Mouse (Mus musculus) left cerebral cortex, postnatal 36 days (tissue): ENCODE results near the gene Megf11. TPM values are rescaled to one million over a fixed set of nuclear protein-coding genes. Genes with fewer than 3 reads are reported as not detected.

Experiments used
- DNase-seq, 2 experiments: peaks; one replicate each; pipeline ENCODE4 v3.0.0; 2021 to 2022; ENCODE audit warnings: low spot score in 2 of 2, mixed read lengths in 1 of 2
- intact Hi-C: fragments of 180-260 bp; cut with DNase I; formaldehyde crosslinking; loops from one replicate; pipeline ENCODE4 v1.15.1; 2025
- total RNA-seq, 2 experiments: library from RNA; stranded (reverse); gene quantifications; 2 replicates each; pipeline ENCODE4 v1.2.3; 2021

Megf11 gene
- total RNA-seq, 2 experiments from 2014 or later: 12.6 to 14.6 TPM

DNA sequence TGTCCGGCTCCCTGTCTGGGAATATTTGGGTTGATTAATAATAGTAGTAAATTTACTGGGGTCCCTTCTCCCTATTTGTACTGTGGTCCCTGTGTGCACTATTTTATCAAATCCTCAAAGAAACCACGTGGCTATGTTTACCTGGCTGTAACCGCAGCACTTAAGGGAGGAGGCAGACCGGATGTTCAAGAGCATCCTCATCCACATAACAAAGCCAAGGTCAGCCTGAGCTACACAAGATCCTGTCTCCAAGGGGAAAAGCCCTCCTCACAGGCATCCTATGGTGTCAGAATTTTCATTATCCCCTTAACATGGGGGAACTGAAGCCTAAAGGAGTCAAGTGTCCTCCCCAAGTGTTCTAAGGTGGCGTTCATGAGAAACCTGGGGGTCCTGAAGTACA is 232.0 kb downstream of the Megf11 start:
- intact Hi-C loops: no loop called here

DNA sequence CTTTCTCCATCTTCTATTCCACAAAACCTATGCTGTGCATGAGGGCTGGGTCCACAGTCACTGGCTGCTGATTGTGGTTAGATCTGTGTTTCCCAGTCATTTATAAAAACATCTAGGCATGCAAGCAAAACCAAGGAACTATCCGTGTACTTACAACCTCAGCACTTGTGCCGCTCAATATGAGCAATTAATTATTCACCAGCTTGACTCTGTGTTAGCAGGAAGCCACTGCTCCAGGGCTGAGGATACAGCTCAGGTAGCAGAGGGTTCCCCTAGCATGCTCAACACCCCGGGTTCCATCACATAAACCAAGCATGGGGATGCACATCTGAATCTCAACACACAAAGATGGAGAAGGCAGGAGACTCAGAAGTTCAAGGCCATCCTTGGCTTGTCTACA is 233.0 kb downstream of the Megf11 start:
- intact Hi-C loops: no loop called here
- no peak for DNase-seq

More for the DNA sequence above, 232.0 kb downstream of the Megf11 start:
- DNase-seq: no peak

GRCm38 (mm10) chr9:64619440-64619839 is 234.0 kb downstream of the Megf11 start:
- intact Hi-C loops: no loop called here
- DNase-seq: no peak

DNA sequence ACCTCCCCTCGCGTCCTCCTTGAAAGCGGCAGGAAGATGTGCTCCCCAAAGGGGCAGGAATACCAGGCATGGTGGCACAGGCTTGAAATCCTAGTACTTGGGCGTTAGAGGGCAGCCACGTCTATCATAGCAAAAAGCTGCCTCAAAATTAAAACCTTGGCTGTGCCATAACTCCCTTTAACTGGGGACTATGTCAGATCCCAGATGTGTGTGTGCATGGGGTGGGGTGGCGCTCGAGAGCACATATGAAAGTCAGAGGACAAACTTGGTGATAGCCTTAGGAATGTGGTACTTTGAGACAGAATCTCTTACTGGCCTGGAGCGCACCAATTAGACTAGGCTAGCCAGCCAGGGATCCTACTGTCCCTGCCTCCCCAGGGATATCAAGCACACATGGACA is 235.2 kb downstream of the Megf11 start:
- intact Hi-C loops: no loop called here
- no peak for DNase-seq

GRCm38 (mm10) chr9:64621499-64622296 is 236.3 kb downstream of the Megf11 start:
- intact Hi-C loops: no loop called here
- no peak for DNase-seq

DNA sequence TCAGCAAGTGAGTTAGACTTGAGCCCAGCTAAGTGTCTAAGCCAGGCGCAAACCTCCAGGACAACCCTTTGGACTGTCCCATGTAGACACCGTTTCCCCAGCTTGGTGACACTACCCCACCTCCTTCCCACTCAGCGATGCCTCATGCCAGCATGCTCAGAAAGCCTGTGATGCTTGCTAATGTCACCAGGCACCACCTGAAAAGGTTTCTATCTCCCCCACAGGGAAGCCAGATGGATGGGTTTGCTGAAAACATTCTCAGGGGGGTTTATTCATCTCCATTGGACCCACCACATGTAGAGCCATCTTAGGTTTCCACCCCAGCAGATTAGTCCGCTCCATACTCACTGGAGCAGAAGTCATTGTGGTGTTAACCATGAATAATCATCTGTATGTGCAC is 237.9 kb downstream of the Megf11 start:
- no peak for DNase-seq
- intact Hi-C loops: no loop called here

DNA sequence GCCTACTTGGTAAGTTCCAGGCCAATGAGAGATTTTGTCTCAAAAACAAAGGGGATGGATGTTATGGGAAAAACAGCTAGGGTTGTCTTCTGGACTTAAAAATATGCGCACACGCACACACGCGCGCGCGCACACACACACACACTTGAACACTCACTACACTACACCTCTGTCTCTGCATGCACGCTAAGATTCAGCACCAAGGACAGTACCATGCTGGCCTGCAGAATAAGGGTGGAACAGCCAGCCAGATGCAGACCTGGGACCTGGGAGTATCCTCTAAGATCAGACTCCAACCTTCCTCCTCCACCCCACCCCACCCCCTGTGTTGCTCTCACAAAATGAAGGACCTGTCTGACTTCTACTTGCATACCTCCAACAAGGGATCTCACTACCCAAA is 239.1 kb downstream of the Megf11 start:
- intact Hi-C loops: no loop called here
- DNase-seq: no peak

DNA sequence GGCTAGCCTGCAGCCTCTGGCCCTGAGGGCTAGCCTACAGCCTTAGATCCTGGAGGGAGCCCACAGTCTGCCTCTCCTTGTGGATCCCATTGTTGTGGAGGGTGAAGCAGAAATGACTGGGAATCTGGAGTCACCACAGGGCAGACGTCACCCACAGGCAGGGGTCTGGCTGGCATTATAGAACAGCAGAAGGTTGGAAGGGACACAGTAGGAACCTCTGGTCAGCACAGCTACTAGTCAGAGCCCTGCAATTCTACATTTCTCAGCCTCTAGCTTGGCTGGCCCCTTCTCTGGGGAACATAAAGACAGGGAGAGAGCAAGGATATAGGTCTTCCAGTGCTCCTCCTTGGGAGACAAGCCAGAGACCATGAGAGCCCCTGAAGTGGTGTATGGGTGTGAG is 244.4 kb downstream of the Megf11 start:
- DNase-seq: no peak

GRCm38 (mm10) chr9:64633169-64633568 is 247.7 kb downstream of the Megf11 start:
- intact Hi-C loops: loop anchor here (2.0 kb wide), 1 partner anchor 106 kb away; no protein-coding TSS in a partner anchor
- DNase-seq: no peak

More for the DNA sequence above, 244.4 kb downstream of the Megf11 start:
- intact Hi-C loops: no loop called here

- peak; percentile 64 to 67 for DNase-seq
- intact Hi-C loops: no loop called here
Measured at GRCm38 (mm10) chr9:64636111-64636510, 250.7 kb downstream of the Megf11 start.

GRCm38 (mm10) chr9:64636961-64637360 is 251.5 kb downstream of the Megf11 start:
- intact Hi-C loops: no loop called here
- DNase-seq: peak in 1 of 2 experiments; percentile 6

GRCm38 (mm10) chr9:64638250-64638649 is 252.8 kb downstream of the Megf11 start:
- intact Hi-C loops: loop anchor here (2.0 kb wide), 1 partner anchor 243 kb away; no protein-coding TSS in a partner anchor

DNA sequence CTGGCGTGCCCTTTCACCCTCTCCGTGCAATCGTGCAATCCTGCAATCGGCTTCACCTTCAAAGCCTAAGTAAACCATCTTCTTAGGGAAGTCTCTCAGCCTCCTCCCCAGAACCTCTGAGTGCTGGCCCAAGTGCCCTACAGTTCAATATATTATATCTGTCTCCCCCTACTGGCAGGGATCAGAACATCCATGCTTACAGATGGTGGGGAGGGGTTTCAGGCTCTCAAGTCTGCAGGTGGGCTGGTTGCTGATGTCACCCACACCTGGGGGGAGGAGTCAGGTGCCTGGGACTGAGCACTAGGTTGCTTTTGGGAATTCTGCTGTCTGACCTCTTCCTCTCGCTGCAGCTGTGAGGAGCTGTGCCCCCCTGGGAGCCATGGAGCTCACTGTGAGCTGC is 254.2 kb downstream of the Megf11 start:
- intact Hi-C loops: loop anchor here (1.0 to 2.0 kb wide), 2 partner anchors 245 to 292 kb away; no protein-coding TSS in a partner anchor
- peak in 1 of 2 experiments; percentile 43 for DNase-seq

More at GRCm38 (mm10) chr9:64638250-64638649, 252.8 kb downstream of the Megf11 start:
- DNase-seq: peak in 1 of 2 experiments; percentile 12

DNA sequence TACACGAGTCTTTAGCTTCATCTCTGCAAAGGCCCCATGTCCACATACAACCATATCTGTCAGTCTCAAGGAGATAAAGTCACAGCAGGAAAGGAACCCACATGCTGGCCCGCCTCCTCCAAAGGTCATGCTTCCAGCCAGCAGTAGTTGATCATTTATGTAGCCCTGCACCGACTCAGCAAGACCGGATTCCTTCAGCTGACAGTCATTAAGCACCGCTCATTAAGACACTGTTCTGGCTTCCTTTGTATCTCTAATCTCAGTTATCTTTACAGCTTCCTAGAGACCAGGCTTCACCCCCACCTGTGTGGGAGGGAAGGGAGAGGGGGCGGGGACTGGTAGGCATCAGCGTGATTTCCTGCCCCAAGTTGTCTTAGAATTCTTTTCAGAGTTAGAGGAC is 258.7 kb downstream of the Megf11 start:
- intact Hi-C loops: no loop called here

GRCm38 (mm10) chr9:64645462-64645861 is 260.0 kb downstream of the Megf11 start:
- intact Hi-C loops: no loop called here
- DNase-seq: no peak

More for the DNA sequence above, 258.7 kb downstream of the Megf11 start:
- no peak for DNase-seq

DNA sequence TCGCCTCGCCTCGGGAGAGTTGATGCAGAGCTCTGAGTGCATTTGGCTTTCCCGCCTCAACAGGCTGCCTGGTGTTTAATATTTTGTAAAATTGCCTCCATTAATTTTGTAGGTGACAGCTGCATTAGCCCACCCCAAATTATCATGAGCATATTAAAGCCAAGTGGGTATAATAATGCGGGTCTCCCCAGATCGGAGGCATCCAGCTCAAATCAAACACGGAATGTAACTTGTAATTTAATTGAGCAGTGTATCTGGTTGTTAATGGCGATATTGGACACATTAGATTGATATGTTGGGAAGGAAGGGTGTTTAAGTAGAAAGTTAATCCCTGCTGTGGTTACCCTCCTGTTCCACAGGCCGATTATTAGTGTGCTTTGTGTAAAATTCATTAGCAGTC is 264.0 kb downstream of the Megf11 start:
- DNase-seq: no peak
- intact Hi-C loops: no loop called here

DNA sequence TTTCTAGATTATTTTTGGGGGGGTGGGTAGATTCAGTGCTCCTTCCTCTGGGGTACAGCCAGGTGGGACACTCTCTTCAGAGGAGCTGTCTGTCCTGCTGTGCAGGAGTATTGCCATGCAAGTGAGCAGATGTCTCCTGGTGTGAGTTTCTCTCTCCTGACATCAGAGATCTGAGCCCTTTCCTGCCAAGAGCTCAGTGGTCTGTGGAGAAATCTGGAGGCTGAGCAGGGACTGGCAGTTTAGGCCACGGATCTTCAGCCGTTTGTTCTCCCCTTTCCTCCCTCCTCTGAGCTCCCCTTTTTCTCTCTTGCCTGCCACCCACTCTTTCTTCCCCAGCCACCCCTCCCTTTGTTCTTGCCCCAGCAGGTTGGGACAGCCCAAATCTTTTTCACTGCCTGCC is 264.5 kb downstream of the Megf11 start:
- intact Hi-C loops: no loop called here
- no peak for DNase-seq

DNA sequence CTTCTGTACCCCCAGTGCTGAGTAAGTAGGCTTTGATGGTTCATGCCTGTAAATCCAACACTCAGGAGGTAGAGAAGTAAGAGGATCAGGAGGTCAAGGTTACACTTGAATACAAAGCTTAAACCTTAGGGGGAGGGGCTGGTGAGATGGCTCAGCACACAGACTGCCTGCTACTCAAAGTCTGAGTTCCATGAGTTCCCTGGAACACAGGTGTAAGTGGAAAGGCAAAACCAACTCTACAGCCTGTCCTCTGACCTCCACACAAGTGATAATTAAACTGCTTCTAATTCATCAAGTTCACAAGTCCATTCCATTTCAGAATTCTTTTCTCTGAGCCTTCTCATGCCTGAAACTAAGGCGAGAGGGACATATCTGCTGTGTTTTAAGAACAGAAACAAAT is 265.8 kb downstream of the Megf11 start:
- intact Hi-C loops: no loop called here
- no peak for DNase-seq

DNA sequence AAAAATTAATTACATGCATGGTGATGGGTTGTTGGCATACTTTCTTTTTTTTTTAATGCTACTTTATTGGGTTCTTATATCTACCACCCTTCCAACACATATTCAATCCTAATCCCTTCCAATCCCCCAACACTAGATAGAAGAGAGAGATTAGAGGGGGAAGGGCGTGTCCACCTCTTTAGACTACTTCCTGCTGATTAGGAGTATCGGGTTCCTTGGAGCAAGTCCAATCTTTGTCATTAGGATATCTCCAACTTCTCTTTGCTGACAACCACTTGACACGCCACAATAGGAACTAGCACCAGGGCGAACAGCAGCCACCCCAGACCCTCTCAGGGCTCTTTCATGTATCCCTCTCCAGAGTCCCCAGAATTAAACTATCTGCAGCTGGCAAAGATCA is 266.3 kb downstream of the Megf11 start:
- intact Hi-C loops: no loop called here
- DNase-seq: no peak

DNA sequence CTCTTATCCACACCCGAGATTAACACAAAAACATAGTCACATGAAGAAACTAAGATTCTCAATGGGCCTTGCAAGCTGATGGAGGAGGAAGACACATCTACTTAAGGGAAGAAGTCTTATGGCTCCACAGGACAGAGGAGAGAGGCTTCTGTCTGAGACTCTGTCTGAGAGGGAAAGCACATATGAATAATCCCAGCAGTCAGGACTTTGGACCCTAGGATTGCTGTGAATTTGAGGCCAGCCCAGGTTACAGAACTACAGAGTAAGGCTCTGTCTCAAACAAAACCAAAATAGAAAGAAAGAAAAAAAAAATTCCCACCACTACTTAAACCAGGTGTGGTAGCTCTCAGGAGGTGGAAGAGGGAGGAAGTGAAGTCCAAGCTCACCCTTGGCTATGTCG is 266.7 kb downstream of the Megf11 start:
- intact Hi-C loops: no loop called here
- no peak for DNase-seq

DNA sequence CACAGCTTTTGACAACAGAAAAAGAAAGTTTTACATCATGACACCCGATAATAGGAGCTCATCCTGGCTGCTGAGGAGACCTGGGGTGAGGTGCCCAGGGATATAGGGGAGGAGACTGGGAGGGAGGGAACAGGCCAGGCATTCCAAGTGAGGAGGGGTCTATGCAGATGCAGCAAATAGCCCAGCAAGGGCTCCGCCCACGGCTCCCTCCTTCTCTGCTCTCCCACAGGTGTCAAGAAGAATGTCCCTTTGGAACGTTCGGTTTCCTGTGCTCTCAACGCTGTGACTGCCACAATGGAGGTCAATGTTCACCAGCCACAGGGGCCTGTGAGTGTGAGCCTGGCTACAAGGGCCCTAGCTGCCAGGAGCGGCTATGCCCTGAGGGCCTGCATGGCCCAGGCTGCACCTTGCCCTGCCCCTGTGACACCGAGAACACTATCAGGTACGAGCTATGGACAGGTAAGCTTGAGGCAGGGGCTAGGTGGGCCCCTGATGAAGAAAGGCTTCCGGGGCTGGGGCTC is 267.5 kb downstream of the Megf11 start:
- intact Hi-C loops: no loop called here

More for the DNA sequence above, 267.5 kb downstream of the Megf11 start:
- DNase-seq: no peak
